Mouse (Mus musculus) neural tube, embryonic 10.5 days (tissue): Measurements from ENCODE around the gene Zp1.
A peak's percentile ranks its signal among the peaks of the same experiment; 100 is the strongest.

ENCODE experiments used
- DNase-seq: peaks from one replicate; pipeline ENCODE4 v3.0.0-alpha.2; 2017; ENCODE audit warnings: low spot score; ENCODE audit errors: extremely low spot score

Zp1 gene

DNA sequence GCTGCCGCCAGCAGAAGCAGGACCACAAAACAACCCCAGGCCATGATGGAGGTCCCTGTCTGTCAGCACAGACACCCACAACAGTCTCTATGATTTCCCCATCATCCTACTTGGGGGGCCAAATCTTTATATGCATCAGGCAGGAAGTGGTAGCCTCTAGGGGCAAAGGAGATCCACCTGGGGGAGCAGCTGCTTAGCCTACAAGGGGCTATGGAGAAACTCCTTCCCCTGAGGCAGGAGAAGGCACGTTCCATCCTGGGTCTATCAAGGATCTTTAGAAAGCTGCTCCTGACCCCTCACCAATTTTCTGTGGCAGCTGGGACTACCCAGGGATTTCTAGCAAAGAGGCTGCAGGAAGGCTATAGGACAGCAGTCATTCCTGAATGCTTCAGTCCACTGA is at the start of gene Zp1:
TSS of gene Zp1 (minus strand) at position 101 of the 400 bp plus-strand sequence.
- no peak for DNase-seq

GRCm38 (mm10) chr19:10968578-10968977 is 48.1 kb upstream of the Zp1 start:
- no peak for DNase-seq

GRCm38 (mm10) chr19:10965721-10966120 is 45.3 kb upstream of the Zp1 start:
- no peak for DNase-seq

GRCm38 (mm10) chr19:10959978-10960346 is 39.5 kb upstream of the Zp1 start:
- DNase-seq = no peak

DNA sequence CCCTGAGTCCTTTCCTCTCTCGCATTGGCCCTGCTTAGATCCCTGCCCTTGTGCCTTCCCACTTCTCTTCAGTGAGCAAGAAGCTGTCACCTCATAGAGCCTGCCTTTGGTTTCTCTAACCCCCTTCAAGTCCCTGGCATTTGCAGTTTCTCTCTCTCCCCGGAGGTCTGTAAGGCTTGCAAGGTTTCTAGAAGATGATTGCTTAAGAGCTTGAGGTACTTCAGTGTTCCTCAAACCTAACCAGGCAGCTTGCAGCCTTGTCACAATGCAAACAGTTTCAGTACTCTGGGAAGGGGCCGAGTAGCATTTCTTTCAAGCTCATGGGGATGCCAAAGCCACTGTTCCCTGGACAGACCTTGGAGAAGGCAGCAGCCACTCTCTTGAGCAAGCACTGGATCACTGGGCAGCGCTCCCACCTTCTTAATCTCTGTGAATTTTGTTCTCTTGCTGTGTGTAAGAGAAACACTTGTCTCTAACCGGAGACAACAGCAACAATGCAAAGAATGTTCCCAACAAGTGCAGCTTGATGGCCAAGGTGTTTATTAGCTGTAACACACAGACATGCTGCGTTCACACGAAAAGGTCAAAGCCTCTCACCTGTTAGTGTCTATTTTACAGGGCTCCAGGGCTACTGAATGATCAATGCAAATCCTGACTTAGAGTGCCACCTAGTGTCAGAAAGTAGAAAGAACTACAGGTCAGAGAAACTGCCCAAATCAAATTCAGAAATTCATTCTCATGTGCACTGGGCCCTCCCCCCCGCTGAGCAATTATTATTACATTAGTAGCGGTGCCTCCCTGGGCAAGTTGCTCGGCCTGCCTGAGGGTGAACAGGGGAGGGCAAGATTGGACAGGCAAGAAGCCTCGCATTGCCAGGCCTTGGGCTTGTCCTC is 38.9 kb upstream of the Zp1 start:
- DNase-seq = peak; percentile 35

DNA sequence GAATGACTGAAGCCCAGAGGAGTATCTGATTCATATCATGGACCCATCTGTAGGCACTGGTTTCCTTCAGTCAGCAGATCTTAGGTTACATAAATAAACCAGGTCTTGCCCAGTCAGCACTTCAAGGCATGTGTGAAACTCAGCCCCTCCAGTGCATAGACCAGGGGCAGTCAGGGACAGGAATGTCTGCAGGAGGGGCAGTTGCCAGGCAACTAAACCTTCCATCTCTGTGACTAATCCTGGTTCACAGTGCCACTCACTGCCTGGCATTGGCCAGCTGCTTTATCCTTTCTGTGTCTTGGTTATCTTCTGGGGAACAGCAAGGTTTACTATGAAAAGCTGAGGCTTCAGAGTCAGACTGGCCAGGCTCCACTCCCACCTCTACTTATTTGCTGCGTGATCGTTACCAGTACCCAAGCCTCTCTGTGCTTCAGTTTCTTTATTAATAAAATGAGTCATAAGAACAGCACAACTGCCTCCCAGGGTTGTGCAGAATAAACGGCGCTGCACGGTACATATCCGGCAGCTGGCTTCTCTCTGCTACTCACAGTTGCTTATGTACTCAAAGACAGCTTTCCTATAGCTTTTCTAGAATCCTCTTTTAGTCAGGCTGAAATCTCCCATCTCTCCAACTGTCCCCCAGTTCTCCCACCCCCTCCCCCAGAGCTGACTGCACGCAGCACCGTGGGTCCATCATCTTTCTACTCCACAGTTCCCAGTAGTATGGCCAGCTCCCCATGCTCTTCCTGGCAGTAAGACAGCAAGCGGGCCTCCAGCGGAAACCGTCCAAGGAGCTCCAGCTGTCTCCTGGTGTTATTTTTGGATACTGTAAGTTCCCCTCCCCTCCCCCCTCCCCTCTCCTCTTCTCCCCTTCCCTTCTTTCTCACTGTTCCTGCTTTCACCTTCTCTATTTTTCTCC is 31.8 kb upstream of the Zp1 start:
- no peak for DNase-seq

- no peak for DNase-seq
Observed at GRCm38 (mm10) chr19:10949558-10949957, 29.1 kb upstream of the Zp1 start.

DNA sequence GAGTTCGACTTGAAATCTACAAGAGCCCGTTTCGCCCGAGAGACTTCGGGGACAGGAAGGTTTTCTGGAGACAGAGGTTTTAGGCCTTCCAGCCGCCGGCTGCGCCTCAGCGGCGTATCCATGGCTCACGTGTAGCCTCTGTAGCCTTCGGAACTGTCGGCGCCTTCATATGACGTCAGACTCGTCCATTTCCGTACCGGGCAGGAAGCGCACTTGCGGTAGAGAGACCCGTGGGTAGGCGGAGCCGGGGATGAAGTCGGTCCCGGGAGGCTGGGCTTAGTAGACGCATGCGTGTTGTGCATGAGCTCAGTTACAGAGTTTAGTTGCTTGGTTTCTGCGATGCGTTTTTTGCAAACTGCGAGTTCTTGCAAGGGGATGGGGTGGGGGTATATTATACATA is 28.7 kb upstream of the Zp1 start, which contains the start of gene Ccdc86:
TSS of gene Ccdc86 (minus strand) at position 155 of the 400 bp plus-strand sequence.
- peak; percentile 96 for DNase-seq

GRCm38 (mm10) chr19:10948416-10948815 is 28.0 kb upstream of the Zp1 start:
- DNase-seq = peak; percentile 21

DNA sequence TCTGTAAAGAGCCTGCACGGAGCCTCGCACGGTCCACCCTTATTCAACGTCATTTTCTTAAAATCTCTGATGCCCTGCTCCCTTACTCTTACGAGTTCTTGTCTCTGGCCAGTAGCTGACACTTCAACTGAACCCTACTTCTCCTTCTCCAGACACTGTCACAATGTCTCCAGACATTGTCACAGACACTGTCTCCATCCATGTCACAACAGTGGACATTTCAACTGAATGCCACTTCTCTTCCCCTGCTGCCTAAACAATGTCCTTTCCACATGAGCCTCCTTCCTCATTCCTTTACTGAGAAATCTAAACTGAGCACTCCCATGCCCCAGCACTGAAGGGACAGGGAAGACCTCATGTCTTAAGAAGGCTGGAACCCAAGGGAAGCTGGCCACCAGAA is 26.8 kb upstream of the Zp1 start:
- no peak for DNase-seq

- DNase-seq = no peak
Observed at GRCm38 (mm10) chr19:10946506-10946905, 26.1 kb upstream of the Zp1 start.

- no peak for DNase-seq
Observed at GRCm38 (mm10) chr19:10943955-10944354, 23.5 kb upstream of the Zp1 start.

DNA sequence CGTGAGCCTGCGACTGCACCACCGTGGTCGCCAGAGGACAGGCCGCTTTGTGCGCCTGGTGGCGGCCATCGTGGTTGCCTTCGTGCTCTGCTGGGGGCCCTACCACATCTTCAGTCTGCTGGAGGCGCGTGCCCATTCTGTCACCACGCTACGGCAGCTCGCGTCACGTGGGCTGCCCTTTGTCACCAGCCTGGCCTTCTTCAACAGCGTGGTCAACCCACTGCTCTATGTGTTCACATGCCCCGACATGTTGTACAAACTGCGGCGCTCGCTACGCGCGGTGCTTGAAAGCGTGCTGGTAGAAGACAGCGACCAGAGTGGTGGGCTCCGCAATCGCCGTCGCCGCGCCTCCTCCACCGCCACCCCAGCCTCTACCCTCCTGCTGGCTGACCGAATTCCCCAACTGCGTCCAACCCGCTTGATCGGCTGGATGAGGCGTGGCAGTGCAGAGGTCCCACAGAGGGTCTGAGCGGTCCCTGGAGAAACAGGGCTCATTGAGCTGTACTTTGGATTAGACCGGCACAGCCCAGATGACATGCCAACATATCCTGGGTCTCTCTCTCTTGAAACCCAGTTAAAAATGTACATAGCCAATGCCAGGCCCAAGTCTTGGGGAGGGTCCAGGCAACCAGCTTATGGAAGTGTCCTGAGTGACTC is 20.5 kb upstream of the Zp1 start:
- peak; percentile 70 for DNase-seq

DNA sequence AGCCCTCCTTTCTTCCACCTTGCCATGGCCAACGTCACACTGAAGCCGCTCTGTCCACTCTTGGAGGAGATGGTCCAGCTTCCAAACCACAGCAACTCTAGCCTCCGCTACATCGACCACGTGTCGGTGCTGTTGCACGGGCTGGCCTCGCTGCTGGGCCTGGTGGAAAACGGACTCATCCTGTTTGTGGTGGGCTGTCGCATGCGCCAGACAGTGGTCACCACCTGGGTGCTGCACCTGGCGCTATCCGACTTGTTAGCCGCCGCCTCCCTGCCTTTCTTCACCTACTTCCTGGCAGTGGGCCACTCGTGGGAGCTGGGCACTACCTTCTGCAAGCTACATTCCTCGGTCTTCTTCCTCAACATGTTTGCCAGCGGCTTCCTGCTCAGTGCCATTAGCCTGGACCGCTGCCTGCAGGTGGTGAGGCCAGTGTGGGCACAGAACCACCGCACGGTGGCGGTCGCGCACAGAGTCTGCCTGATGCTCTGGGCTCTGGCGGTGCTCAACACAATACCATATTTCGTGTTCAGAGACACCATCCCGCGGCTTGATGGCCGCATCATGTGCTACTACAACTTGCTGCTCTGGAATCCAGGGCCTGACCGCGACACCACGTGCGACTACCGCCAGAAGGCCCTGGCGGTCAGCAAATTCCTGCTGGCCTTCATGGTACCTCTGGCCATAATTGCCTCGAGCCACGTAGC is 19.8 kb upstream of the Zp1 start:
- peak; percentile 88 for DNase-seq

GRCm38 (mm10) chr19:10938771-10939170 is 18.3 kb upstream of the Zp1 start:
- no peak for DNase-seq

- no peak for DNase-seq
Observed at GRCm38 (mm10) chr19:10937110-10937563, 16.7 kb upstream of the Zp1 start, which contains the start of gene Ptgdr2. TSS of gene Ptgdr2 (plus strand) at chr19:10937160.

DNA sequence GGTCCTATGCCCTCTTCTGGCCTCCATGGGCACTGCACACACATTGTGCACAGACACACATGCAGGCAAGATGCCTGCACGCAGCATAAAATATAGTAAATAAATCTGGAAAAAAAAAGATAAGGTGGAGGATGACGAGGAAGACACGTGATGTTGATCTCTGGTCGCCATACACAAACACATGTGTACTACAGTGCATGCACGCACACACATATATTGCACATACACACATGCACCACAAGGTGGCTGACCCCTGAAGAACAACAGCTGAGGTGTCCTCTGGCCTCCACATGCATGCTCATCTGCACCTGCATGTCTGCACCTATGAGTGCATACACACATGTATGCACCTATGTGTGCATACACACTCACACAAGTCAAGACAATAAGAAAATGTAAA is 15.6 kb upstream of the Zp1 start:
- no peak for DNase-seq

GRCm38 (mm10) chr19:10935029-10935428 is 14.6 kb upstream of the Zp1 start:
- DNase-seq = no peak

DNA sequence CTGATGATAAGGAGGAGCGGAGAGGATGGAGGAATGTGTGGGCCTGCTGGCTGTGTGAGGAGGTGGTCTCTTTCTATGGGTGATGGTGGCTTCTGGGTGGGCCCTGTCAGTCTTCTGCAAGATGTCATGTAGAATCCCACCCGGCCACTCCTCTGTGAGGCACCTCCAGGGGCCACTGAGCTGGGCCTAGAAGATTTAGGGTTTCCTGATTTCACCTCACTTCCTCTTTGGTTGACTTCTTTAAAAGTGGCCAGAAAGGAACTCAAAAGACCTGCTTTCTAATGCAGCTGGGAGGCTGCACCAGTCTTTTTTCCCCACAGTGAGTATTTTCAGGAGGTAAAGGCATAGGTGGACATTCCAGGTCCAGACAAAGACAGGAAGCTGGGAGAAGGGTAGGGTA is 10.2 kb upstream of the Zp1 start:
- no peak for DNase-seq

GRCm38 (mm10) chr19:10926666-10927065 is 6.2 kb upstream of the Zp1 start:
- no peak for DNase-seq

DNA sequence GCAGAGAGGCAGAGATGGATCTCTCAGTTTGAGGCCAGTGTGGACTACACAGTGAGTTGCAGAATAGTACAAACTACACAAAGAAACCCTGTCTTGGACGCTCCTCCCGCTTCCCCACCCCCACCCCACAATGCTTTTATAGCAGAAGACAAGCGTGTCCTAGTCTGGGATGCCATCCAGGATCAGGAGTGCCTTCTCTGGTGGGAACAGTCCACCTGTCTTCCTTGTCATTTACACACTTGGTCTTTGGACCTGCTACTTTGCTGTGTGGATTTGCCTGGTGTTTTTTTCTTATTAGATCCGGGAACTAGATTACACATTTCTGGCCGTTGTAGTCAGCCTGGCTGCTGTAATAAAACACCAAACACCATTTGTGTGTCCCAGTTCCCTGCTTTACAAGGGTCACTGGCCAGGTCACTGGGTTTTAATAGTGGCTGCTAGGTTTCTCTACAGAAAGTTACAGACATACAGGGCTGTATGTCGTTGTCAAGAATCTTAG is 5.7 kb upstream of the Zp1 start:
- peak; percentile 27 for DNase-seq
